Mouse (Mus musculus): ENCODE data around the gene Gm10718.
"Not testable (repeated sequence)": the region's sequence is repeated elsewhere in the genome, so short reads cannot be mapped to it uniquely, and the experiment has no call there.

The Gm10718 gene

DNA sequence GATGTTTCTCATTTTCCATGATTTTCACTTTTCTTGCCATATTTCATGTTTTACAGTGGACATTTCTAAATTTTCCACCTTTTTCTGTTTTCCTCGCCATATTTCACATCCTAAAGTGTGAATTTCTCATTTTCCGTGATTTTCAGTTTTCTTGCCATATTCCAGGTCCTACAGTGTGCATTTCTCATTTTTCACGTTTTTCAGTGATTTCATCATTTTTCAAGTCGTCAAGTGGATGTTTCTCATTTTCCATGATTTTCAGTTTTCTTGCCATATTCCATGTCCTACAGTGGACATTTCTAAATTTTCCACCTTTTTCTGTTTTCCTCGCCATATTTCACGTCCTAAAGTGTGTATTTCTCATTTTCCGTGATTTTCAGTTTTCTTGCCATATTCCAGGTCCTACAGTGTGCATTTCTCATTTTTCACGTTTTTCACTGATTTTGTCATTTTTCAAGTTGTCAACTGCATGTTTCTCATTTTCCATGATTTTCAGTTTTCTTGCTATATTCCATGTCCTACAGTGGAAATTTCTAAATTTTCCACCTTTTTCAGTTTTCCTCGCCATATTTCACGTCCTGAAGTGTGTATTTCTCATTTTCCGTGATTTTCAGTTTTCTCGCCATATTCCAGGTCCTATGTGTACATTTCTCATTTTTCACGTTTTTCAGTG, at the start of gene Gm10718:
TSS of gene Gm10718 (plus strand) at position 236 of the 673 bp plus-strand sequence.
- DNase-seq: peak; percentile 19

DNA sequence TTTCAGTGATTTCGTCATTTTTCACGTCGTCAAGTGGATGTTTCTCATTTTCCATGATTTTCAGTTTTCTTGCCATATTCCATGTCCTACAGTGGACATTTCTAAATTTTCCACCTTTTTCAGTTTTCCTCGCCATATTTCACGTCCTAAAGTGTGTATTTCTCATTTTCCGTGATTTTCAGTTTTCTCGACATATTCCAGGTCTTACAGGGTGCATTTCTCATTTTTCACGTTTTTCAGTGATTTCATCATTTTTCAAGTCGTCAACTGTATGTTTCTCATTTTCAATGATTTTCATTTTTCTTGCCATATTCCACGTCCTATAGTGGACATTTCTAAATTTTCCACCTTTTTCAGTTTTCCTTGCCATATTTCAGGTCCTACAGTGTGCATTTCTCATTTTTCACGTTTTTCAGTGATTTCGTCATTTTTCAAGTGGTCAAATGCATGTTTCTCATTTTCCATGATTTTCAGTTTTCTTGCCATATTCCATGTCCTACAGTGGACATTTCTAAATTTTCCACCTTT, 22.8 kb upstream of the Gm10718 start, which contains the start of gene Gm10722:
TSS of gene Gm10722 (plus strand) at position 478 of the 528 bp plus-strand sequence.
- peak; percentile 2 for DNase-seq

DNA sequence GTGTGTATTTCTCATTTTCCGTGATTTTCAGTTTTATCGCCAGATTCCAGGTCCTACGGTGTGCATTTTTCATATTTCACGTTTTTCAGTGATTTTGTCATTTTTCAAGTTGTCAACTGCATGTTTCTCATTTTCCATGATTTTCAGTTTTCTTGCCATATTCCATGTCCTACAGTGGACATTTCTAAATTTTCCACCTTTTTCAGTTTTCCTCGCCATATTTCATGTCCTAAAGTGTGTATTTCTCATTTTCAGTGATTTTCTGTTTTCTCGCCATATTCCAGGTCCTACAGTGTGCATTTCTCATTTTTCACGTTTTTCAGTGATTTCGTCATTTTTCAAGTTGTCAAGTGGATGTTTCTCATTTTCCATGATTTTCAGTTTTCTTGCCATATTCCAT, 22.3 kb upstream of the Gm10718 start:
- DNase-seq: peak; percentile 10

DNA sequence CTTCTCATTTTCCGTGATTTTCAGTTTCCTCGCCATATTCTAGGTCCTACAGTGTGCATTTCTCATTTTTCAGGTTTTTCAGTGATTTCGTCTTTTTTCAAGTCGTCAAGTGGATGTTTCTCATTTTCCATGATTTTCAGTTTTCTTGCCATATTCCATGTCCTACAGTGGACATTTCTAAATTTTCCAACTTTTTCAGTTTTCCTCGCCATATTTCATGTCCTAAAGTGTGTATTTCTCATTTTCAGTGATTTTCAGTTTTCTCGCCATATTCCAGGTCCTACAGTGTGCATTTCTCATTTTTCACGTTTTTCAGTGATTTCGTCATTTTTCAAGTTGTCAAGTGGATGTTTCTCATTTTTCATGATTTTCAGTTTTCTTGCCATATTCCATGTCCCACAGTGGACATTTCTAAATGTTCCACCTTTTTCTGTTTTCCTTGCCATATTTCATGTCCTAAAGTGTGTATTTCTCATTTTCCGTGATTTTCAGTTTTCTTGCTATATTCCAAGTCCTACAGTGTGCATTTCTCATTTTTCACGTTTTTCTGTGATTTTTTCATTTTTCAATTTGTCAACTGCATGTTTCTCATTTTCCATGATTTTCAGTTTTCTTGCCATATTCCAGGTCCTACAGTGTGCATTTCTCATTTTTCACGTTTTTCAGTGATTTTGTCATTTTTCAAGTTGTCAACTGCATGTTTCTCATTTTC, 21.2 kb upstream of the Gm10718 start:
- peak; percentile 94 for DNase-seq

DNA sequence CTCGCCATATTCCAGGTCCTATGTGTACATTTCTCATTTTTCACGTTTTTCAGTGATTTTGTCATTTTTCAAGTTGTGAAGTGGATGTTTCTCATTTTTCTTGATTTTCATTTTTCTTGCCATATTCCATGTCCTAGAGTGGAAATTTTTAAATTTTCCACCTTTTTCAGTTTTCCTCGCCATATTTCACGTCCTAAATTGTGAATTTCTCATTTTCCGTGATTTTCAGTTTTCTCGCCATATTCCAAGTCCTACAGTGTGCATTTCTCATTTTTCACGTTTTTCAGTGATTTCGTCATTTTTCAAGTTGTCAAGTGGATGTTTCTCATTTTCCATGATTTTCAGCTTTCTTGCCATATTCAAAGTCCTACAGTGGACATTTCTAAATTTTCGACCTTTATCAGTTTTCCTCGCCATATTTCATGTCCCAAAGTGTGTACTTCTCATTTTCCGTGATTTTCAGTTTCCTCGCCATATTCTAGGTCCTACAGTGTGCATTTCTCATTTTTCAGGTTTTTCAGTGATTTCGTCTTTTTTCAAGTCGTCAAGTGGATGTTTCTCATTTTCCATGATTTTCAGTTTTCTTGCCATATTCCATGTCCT, 20.5 kb upstream of the Gm10718 start, which contains the start of gene Gm11168:
TSS of gene Gm11168 (plus strand) at position 553 of the 603 bp plus-strand sequence.
- DNase-seq: not testable (repeated sequence)

DNA sequence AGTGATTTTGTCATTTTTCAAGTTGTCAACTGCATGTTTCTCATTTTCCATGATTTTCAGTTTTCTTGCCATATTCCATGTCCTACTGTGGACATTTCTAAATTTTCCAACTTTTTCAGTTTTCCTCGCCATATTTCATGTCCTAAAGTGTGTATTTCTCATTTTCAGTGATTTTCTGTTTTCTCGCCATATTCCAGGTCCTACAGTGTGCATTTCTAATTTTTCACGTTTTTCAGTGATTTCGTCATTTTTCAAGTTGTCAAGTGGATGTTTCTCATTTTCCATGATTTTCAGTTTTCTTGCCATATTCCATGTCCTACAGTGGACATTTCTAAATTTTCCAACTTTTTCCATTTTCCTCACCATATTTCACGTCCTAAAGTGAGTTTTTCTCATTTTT, 17.2 kb upstream of the Gm10718 start:
- DNase-seq: not testable (repeated sequence)

DNA sequence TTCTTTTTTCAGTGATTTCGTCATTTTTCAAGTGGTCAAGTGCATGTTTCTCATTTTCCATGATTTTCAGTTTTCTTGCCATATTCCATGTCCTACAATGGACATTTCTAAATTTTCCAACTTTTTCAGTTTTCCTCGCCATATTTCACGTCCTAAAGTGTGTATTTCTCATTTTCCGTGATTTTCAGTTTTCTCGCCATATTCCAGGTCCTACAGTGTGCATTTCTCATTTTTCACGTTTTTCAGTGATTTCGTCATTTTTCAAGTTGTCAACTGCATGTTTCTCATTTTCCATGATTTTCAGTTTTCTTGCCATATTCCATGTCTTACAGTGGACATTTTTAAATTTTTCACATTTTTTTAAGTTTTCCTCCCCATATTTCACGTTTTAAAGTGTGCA, 16.7 kb upstream of the Gm10718 start:
- peak; percentile 90 for DNase-seq

DNA sequence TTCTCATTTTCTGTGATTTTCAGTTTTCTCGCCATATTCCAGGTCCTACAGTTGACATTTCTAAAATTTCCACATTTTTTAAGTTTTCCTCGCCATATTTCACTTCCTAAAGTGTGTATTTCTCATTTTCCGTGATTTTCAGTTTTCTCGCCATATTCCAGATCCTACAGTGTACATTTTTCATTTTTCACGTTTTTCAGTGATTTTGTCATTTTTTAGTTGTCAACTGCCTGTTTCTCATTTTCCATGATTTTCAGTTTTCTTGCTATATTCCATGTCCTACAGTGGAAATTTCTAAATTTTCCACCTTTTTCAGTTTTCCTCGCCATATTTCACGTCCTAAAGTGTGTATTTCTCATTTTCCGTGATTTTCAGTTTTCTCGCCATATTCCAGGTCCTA, 16.1 kb upstream of the Gm10718 start:
- DNase-seq: not testable (repeated sequence)

DNA sequence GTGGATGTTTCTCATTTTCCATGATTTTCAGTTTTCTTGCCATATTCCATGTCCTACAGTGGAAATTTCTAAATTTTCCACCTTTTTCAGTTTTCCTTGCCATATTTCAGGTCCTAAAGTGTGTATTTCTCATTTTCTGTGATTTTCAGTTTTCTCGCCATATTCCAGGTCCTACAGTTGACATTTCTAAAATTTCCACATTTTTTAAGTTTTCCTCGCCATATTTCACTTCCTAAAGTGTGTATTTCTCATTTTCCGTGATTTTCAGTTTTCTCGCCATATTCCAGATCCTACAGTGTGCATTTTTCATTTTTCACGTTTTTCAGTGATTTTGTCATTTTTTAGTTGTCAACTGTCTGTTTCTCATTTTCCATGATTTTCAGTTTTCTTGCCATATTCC, 14.0 kb upstream of the Gm10718 start:
- not testable (repeated sequence) for DNase-seq

DNA sequence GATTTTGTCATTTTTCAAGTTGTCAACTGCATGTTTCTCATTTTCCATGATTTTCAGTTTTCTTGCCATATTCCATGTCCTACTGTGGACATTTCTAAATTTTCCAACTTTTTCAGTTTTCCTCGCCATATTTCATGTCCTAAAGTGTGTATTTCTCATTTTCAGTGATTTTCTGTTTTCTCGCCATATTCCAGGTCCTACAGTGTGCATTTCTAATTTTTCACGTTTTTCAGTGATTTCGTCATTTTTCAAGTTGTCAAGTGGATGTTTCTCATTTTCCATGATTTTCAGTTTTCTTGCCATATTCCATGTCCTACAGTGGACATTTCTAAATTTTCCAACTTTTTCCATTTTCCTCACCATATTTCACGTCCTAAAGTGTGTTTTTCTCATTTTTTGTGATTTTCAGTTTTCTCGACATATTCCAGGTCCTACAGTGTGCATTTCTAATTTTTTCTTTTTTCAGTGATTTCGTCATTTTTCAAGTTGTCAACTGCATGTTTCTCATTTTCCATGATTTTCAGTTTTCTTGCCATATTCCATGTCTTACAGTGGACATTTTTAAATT, 11.2 kb upstream of the Gm10718 start:
- DNase-seq: not testable (repeated sequence)

DNA sequence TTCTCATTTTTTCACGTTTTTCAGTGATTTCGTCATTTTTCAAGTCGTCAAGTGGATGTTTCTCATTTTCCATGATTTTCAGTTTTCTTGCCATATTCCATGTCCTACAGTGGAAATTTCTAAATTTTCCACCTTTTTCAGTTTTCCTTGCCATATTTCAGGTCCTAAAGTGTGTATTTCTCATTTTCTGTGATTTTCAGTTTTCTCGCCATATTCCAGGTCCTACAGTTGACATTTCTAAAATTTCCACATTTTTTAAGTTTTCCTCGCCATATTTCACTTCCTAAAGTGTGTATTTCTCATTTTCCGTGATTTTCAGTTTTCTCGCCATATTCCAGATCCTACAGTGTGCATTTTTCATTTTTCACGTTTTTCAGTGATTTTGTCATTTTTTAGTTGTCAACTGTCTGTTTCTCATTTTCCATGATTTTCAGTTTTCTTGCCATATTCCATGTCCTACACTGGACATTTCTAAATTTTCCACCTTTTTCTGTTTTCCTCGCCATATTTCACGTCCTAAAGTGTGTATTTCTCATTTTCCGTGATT, 10.5 kb upstream of the Gm10718 start, which contains the start of gene Gm10721:
TSS of gene Gm10721 (plus strand) at position 408 of the 547 bp plus-strand sequence.
- DNase-seq: not testable (repeated sequence)

DNA sequence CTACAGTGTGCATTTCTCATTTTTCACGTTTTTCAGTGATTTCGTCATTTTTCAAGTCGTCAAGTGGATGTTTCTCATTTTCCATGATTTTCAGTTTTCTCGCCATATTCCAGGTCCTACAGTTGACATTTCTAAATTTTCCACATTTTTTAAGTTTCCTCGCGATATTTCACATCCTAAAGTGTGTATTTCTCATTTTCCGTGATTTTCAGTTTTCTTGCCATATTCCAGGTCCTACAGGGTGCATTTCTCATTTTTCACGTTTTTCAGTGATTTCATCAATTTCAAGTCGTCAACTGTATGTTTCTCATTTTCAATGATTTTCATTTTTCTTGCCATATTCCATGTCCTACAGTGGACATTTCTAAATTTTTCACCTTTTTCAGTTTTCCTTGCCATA, 8.0 kb upstream of the Gm10718 start, which contains the start of gene Gm10720:
TSS of gene Gm10720 (plus strand) at position 301 of the 400 bp plus-strand sequence.
- DNase-seq: not testable (repeated sequence)

DNA sequence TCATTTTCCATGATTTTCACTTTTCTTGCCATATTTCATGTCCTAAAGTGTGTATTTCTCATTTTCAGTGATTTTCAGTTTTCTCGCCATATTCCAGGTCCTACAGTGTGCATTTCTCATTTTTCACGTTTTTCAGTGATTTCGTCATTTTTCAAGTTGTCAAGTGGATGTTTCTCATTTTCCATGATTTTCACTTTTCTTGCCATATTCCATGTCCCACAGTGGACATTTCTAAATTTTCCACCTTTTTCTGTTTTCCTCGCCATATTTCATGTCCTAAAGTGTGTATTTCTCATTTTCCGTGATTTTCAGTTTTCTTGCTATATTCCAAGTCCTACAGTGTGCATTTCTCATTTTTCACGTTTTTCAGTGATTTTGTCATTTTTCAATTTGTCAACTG, 7.5 kb upstream of the Gm10718 start:
- DNase-seq: not testable (repeated sequence)

DNA sequence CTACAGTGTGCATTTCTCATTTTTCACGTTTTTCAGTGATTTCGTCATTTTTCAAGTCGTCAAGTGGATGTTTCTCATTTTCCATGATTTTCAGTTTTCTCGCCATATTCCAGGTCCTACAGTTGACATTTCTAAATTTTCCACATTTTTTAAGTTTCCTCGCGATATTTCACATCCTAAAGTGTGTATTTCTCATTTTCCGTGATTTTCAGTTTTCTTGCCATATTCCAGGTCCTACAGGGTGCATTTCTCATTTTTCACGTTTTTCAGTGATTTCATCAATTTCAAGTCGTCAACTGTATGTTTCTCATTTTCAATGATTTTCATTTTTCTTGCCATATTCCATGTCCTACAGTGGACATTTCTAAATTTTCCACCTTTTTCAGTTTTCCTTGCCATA, 6.2 kb upstream of the Gm10718 start, which contains the start of gene Gm10719:
TSS of gene Gm10719 (plus strand) at position 301 of the 400 bp plus-strand sequence.
- DNase-seq: not testable (repeated sequence)

DNA sequence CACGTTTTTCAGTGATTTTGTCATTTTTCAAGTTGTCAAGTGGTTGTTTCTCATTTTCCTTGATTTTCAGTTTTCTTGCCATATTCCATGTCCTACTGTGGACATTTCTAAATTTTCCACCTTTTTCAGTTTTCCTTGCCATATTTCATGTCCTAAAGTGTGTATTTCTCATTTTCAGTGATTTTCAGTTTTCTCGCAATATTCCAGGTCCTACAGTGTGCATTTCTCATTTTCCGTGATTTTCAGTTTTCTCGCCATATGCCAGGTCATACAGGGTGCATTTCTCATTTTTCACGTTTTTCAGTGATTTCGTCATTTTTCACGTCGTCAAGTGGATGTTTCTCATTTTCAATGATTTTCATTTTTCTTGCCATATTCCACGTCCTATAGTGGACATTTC, 4.4 kb upstream of the Gm10718 start:
- not testable (repeated sequence) for DNase-seq

DNA sequence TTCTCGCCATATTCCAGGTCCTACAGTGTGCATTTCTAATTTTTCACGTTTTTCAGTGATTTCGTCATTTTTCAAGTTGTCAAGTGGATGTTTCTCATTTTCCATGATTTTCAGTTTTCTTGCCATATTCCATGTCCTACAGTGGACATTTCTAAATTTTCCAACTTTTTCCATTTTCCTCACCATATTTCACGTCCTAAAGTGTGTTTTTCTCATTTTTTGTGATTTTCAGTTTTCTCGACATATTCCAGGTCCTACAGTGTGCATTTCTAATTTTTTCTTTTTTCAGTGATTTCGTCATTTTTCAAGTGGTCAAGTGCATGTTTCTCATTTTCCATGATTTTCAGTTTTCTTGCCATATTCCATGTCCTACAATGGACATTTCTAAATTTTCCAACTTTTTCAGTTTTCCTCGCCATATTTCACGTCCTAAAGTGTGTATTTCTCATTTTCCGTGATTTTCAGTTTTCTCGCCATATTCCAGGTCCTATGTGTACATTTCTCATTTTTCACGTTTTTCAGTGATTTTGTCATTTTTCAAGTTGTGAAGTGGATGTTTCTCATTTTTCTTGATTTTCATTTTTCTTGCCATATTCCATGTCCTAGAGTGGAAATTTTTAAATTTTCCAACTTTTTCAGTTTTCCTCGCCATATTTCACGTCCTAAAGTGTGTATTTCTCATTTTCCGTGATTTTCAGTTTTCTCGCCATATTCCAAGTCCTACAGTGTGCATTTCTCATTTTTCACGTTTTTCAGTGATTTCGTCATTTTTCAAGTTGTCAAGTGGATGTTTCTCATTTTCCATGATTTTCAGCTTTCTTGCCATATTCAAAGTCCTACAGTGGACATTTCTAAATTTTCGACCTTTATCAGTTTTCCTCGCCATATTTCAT, 3.3 kb upstream of the Gm10718 start:
- DNase-seq: peak; percentile 7

DNA sequence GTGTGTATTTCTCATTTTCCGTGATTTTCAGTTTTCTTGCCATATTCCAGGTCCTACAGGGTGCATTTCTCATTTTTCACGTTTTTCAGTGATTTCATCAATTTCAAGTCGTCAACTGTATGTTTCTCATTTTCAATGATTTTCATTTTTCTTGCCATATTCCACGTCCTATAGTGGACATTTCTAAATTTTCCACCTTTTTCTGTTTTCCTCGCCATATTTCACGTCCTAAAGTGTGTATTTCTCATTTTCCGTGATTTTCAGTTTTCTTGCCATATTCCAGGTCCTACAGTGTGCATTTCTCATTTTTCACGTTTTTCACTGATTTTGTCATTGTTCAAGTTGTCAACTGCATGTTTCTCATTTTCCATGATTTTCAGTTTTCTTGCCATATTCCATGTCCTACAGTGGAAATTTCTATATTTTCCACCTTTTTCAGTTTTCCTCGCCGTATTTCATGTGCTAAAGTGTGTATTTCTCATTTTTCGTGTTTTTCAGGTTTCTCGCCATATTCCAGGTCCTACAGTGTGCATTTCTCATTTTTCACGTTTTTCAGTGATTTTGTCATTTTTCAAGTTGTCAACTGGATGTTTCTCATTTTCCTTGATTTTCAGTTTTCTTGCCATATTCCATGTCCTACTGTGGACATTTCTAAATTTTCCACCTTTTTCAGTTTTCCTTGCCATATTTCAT, 885 bp upstream of the Gm10718 start:
- peak; percentile 57 for DNase-seq

DNA sequence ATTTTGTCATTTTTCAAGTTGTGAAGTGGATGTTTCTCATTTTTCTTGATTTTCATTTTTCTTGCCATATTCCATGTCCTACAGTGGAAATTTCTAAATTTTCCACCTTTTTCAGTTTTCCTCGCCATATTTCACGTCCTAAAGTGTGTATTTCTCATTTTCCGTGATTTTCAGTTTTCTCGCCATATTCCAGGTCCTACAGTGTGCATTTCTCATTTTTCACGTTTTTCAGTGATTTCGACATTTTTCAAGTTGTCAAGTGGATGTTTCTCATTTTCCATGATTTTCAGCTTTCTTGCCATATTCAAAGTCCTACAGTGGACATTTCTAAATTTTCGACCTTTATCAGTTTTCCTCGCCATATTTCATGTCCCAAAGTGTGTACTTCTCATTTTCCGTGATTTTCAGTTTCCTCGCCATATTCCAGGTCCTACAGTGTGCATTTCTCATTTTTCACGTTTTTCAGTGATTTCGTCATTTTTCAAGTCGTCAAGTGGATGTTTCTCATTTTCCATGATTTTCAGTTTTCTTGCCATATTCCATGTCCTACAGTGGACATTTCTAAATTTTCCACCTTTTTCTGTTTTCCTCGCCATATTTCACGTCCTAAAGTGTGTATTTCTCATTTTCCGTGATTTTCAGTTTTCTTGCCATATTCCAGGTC, 770 bp downstream of the Gm10718 start:
- peak; percentile 95 for DNase-seq

DNA sequence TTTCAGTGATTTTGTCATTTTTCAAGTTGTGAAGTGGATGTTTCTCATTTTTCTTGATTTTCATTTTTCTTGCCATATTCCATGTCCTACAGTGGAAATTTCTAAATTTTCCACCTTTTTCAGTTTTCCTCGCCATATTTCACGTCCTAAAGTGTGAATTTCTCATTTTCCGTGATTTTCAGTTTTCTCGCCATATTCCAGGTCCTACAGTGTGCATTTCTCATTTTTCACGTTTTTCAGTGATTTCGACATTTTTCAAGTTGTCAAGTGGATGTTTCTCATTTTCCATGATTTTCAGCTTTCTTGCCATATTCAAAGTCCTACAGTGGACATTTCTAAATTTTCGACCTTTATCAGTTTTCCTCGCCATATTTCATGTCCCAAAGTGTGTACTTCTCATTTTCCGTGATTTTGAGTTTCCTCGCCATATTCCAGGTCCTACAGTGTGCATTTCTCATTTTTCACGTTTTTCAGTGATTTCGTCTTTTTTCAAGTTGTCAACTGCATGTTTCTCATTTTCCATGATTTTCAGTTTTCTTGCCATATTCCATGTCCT, 1.6 kb downstream of the Gm10718 start, which contains the start of gene Gm10717:
TSS of gene Gm10717 (plus strand) at position 506 of the 556 bp plus-strand sequence.
- DNase-seq: peak; percentile 3

DNA sequence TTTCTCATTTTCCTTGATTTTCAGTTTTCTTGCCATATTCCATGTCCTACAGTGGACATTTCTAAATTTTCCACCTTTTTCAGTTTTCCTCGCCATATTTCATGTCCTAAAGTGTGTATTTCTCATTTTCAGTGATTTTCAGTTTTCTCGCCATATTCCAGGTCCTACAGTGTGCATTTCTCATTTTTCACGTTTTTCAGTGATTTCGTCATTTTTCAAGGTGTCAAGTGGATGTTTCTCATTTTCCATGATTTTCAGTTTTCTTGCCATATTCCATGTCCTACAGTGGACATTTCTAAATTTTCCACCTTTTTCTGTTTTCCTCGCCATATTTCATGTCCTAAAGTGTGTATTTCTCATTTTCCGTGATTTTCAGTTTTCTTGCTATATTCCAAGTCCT, 2.3 kb downstream of the Gm10718 start:
- DNase-seq: peak; percentile 33

Data from cerebellum, adult 8-10 months (tissue).